Mouse (Mus musculus): ENCODE data around the gene Lsamp. TPM values are rescaled to one million over a fixed set of nuclear protein-coding genes. Genes with fewer than 3 reads are reported as not detected.

Gene Lsamp
- total and polyA plus RNA-seq, 2 experiments from 2014 or later = 116 to 210 TPM

DNA sequence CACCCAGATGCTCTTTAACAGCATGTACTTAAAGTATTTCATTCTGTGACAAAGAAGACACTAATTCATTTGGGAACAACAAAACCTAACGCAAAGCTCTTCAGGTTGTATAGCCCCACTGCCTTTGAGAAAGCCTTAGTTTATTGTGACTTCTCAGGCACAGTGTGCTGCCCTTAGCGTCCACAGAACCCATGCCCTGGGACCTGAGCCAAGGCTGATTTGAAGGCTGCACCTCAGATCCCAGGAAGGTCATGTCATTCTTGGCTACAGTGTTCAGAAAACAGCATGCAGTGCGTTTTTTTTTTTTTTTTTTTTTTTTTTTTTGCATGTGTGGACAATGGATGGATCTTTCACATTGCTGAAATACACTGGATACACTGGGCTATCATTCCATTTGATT is 210.2 kb downstream of the Lsamp start:
- 52% methylated on average over 3 of the region's 3 CpGs for WGBS
- H3K4me1 ChIP-seq (ENCODE audit: insufficient read depth, low read length) = no peaks in the 10 kb centered on the region
- no peak for ATAC-seq (ENCODE audit: low FRiP score)
- no peaks in the 10 kb centered on the region for H3K9me3 ChIP-seq (ENCODE audit: low read length)
- no peak overlapping the region for H3K4me2 ChIP-seq (ENCODE audit: low read depth, low read length, poor library complexity, severe bottlenecking)
- no peaks in the 10 kb centered on the region for H3K27me3 ChIP-seq (ENCODE audit: insufficient read depth, low read length)
- no peaks in the 10 kb centered on the region for H3K36me3 ChIP-seq (ENCODE audit: insufficient read depth, low read length)
- no peak overlapping the region for H3K9ac ChIP-seq (replicated peaks; ENCODE audit: low read length, poor library complexity, severe bottlenecking)
- DNase-seq (ENCODE audit: low spot score) = peak; percentile 55
- TF ChIP-seq CTCF (IDR thresholded peaks at IDR 0.05) = no peak
- H3K27ac ChIP-seq (ENCODE audit: low read depth, low read length) = no peak overlapping the region
- no peak overlapping the region for H3K4me3 ChIP-seq (ENCODE audit: low read depth, low read length)

DNA sequence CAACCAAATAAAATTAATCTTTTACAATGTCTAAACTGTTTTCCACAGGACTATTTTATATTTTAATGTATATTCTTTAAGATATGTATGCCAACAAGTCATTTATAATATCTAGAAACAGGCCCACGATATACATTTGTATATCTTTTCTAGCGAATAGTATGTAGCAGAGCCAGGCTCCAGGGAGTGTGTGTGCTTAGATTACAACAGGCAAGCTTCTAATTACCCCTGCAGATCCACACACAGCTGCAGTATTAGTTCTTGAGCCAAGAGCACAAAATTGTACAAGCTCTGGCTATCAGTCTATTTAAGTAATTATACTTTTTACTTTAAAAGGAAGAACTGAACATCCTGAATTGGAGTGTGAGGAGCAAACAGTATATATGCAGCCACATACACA is 210.7 kb downstream of the Lsamp start:
- Histone ChIP-seq H3K4me1 (ENCODE audit: insufficient read depth, low read length) (no peaks in the 10 kb centered on the region), H3K36me3 (ENCODE audit: insufficient read depth, low read length) (no peaks in the 10 kb centered on the region), H3K9ac (replicated peaks; ENCODE audit: low read length, poor library complexity, severe bottlenecking) (no peak overlapping the region), H3K9me3 (ENCODE audit: low read length) (no peaks in the 10 kb centered on the region), H3K4me2 (ENCODE audit: low read depth, low read length, poor library complexity, severe bottlenecking) (no peak overlapping the region), H3K27me3 (ENCODE audit: insufficient read depth, low read length) (no peaks in the 10 kb centered on the region), H3K27ac (ENCODE audit: low read depth, low read length) (no peak overlapping the region), H3K4me3 (ENCODE audit: low read depth, low read length) (no peak overlapping the region)
- 80% methylated on average over 2 of the region's 2 CpGs for WGBS
- TF ChIP-seq CTCF (IDR thresholded peaks at IDR 0.05) = no peak
- DNase-seq (ENCODE audit: low spot score) (peak; percentile 9), ATAC-seq (ENCODE audit: low FRiP score) (no peak)

DNA sequence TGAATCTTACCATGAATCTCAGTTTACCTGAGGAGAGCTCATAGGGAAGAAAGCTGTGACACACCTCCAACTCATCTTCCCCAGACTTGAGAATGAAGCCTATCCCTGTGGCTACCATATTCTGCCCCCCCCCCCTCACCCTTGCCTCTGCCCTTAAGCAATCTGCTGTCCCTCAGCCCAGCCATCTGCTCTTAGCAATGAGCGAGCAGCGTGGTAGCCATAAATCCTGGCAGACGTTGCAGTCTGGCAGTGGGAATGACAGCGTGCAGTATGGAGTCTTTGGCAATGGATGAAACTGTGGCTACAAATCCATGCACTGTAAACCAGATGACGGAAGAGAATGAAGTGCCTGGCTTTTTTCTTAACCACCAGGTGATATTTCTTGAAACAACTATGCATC is 244.5 kb downstream of the Lsamp start:
- Histone ChIP-seq H3K9me3 (ENCODE audit: low read length) (no peaks in the 10 kb centered on the region), H3K4me3 (ENCODE audit: low read depth, low read length) (no peak overlapping the region), H3K36me3 (ENCODE audit: insufficient read depth, low read length) (no peaks in the 10 kb centered on the region), H3K4me1 (ENCODE audit: insufficient read depth, low read length) (no peaks in the 10 kb centered on the region), H3K27ac (ENCODE audit: low read depth, low read length) (no peak overlapping the region), H3K9ac (replicated peaks; ENCODE audit: low read length, poor library complexity, severe bottlenecking) (no peak overlapping the region), H3K27me3 (ENCODE audit: insufficient read depth, low read length) (no peaks in the 10 kb centered on the region), H3K4me2 (ENCODE audit: low read depth, low read length, poor library complexity, severe bottlenecking) (no peak overlapping the region)
- WGBS = 83% methylated on average over 5 of the region's 5 CpGs
- TF ChIP-seq CTCF (IDR thresholded peaks at IDR 0.05) = no peak
- ATAC-seq (ENCODE audit: low FRiP score) = peak; percentile 54; the same call in 1 of the 2 replicates
- peak; percentile 90 for DNase-seq (ENCODE audit: low spot score)

DNA sequence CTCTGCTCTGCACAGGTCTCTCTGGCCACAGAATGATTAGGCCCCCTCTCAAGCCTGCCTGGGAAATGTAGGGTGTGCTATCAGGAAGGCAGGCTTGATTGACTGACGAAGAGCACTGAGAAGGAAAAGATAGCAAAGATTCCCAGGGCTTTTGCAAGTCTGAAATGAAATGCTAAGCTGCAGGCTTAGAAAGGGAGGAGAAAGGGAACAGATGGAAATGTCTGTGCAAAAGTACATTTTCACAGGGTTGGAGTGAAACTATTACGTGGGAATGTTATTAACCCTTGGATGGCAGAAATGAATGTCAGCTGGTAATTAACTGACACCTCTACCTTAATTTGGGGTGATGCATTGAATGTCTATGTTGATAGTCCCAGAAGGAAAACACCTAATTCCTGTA is 248.9 kb downstream of the Lsamp start:
- Histone ChIP-seq H3K9ac (replicated peaks; ENCODE audit: low read length, poor library complexity, severe bottlenecking) (no peak overlapping the region), H3K27ac (ENCODE audit: low read depth, low read length) (peak overlapping the region; percentile 38; the same call in 1 of the 2 replicates), H3K4me2 (ENCODE audit: low read depth, low read length, poor library complexity, severe bottlenecking) (no peak overlapping the region), H3K27me3 (ENCODE audit: insufficient read depth, low read length) (no peaks in the 10 kb centered on the region), H3K4me1 (ENCODE audit: insufficient read depth, low read length) (no peaks in the 10 kb centered on the region), H3K4me3 (ENCODE audit: low read depth, low read length) (no peak overlapping the region), H3K36me3 (ENCODE audit: insufficient read depth, low read length) (no peaks in the 10 kb centered on the region), H3K9me3 (ENCODE audit: low read length) (no peaks in the 10 kb centered on the region)
- TF ChIP-seq CTCF (IDR thresholded peaks at IDR 0.05) = no peak
- DNase-seq (ENCODE audit: low spot score) (no peak), ATAC-seq (ENCODE audit: low FRiP score) (no peak)
- 37% methylated on average over 2 of the region's 2 CpGs for WGBS

DNA sequence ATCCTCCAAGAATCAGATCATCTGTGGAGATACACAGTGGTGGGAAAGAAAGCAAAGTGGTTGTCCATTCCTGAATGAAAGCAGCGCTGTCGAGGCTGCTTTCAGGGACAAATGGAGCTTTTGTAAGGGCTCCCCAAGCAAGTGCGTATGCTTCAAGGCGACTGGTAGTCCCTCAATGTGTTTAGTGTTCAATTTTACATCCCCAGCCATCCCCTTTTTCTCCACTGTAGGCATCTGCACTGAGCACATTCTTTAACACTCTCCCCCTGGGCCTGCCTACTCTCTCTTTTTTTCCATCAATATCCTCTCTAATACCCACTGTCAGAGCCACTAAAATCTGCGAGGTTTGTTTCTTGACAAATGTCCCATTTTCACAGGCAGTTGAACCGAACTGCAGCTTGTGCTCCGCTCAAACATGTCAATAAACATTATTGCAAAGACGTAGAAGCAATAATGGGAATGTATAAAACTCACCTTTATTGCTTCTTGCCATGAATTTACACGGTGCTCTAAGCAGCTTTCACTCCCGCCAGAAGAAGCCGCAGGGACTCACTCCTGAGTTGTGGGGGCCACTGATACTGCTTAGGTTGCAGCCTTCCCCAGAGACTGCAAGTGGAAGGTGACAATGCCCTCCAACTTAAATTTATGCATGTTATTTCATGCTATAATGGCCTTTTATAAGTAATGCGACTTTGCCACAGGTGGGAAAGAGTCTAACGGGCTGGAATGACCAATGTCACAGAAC is 250.2 kb downstream of the Lsamp start:
- 61% methylated on average over 13 of the region's 13 CpGs for WGBS
- Histone ChIP-seq H3K27ac (ENCODE audit: low read depth, low read length) (peak overlapping the region; percentile 12; the same call in 1 of the 2 replicates), H3K27me3 (ENCODE audit: insufficient read depth, low read length) (no peaks in the 10 kb centered on the region), H3K36me3 (ENCODE audit: insufficient read depth, low read length) (no peaks in the 10 kb centered on the region), H3K9me3 (ENCODE audit: low read length) (no peaks in the 10 kb centered on the region), H3K4me1 (ENCODE audit: insufficient read depth, low read length) (no peaks in the 10 kb centered on the region), H3K4me2 (ENCODE audit: low read depth, low read length, poor library complexity, severe bottlenecking) (no peak overlapping the region; the same call in 1 of the 2 replicates), H3K9ac (replicated peaks; ENCODE audit: low read length, poor library complexity, severe bottlenecking) (no peak overlapping the region), H3K4me3 (ENCODE audit: low read depth, low read length) (no peak overlapping the region)
- no peak for TF ChIP-seq CTCF (IDR thresholded peaks at IDR 0.05)
- ATAC-seq (ENCODE audit: low FRiP score) (no peak), DNase-seq (ENCODE audit: low spot score) (peak; percentile 28)

DNA sequence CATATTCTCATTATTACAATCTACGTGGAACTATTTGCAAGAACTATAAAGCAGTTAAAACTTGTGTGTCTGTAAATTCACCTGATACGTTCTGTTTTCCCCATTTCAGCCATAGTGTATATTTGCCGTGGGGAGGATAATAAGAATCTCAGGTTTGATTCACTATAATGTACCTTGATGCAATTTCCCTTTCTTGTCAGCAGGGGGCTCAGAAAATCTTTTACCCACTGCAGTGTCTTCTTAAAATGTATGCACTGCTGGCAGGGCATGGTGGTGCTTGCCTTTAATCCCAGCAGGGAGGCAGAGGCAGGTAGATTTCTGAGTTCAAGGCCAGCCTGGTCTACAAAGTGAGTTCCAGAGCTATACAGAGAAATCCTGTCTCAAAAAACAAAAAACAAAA is 287.7 kb downstream of the Lsamp start:
- no peak overlapping the region for H3K4me3 ChIP-seq (ENCODE audit: low read depth, low read length)
- no peaks in the 10 kb centered on the region for H3K27me3 ChIP-seq (ENCODE audit: insufficient read depth, low read length)
- TF ChIP-seq CTCF (IDR thresholded peaks at IDR 0.05) = peak; percentile 41
- no peak overlapping the region for H3K9ac ChIP-seq (replicated peaks; ENCODE audit: low read length, poor library complexity, severe bottlenecking)
- no peak for ATAC-seq (ENCODE audit: low FRiP score)
- no peaks in the 10 kb centered on the region for H3K36me3 ChIP-seq (ENCODE audit: insufficient read depth, low read length)
- H3K27ac ChIP-seq (ENCODE audit: low read depth, low read length) = no peak overlapping the region
- DNase-seq (ENCODE audit: low spot score) = no peak
- no peak overlapping the region for H3K4me2 ChIP-seq (ENCODE audit: low read depth, low read length, poor library complexity, severe bottlenecking)
- 87% methylated on average over 3 of the region's 3 CpGs for WGBS
- H3K4me1 ChIP-seq (ENCODE audit: insufficient read depth, low read length) = no peaks in the 10 kb centered on the region
- H3K9me3 ChIP-seq (ENCODE audit: low read length) = no peaks in the 10 kb centered on the region

All from midbrain, postnatal 0 days (tissue).